Mouse (Mus musculus) embryonic facial prominence, embryonic 12.5 days (tissue): ENCODE results near the gene Moxd1. TPM values are rescaled to one million over a fixed set of nuclear protein-coding genes. Genes with fewer than 3 reads are reported as not detected.
"Not testable (repeated sequence)": the region's sequence is repeated elsewhere in the genome, so short reads cannot be mapped to it uniquely, and the experiment has no call there.

ENCODE experiments used
- ATAC-seq: fragments of 200-750 bp; cut with Nextera tagmentation; 2 replicates; pipeline ENCODE4 v1.8.0; 2017; ENCODE audit not compliant: insufficient number of reproducible peaks, insufficient read depth, low FRiP score, low TSS enrichment
- H3K27ac ChIP-seq: fragments of 300-500 bp; sonication (generic); 2 replicates; pipeline ENCODE4 v1.5.1; 2016; ENCODE audit warnings: mild to moderate bottlenecking
- H3K27me3 ChIP-seq: fragments of 300-500 bp; sonication (generic); 2 replicates; pipeline ENCODE4 v1.6.1; 2016; ENCODE audit warnings: mild to moderate bottlenecking, moderate library complexity
- H3K36me3 ChIP-seq: fragments of 300-500 bp; sonication (generic); 2 replicates; pipeline ENCODE4 v1.6.1; 2016; ENCODE audit warnings: mild to moderate bottlenecking
- H3K4me1 ChIP-seq: fragments of 300-500 bp; sonication (generic); 2 replicates; pipeline ENCODE4 v1.6.1; 2016
- H3K4me2 ChIP-seq: fragments of 300-500 bp; sonication (generic); replicated peaks from 2 replicates; pipeline ENCODE4 v1.6.1; 2016; ENCODE audit warnings: mild to moderate bottlenecking, moderate library complexity
- H3K4me3 ChIP-seq: fragments of 300-500 bp; sonication (generic); 2 replicates; pipeline ENCODE4 v1.5.1; 2016; ENCODE audit warnings: mild to moderate bottlenecking
- H3K9ac ChIP-seq: fragments of 300-500 bp; sonication (generic); 2 replicates; pipeline ENCODE4 v1.6.1; 2016; ENCODE audit warnings: mild to moderate bottlenecking, moderate library complexity
- H3K9me3 ChIP-seq: fragments of 300-500 bp; sonication (generic); 2 replicates; pipeline ENCODE4 v1.6.1; 2016; ENCODE audit warnings: mild to moderate bottlenecking, moderate library complexity
- WGBS: fragments of 180-500 bp; shearing (Covaris S2); methylation state at CpG from one replicate; pipeline ENCODE4 v1.1.7; 2016; 5-methylcytosine and 5-hydroxymethylcytosine counted together
- polyA plus RNA-seq: library from polyadenylated mRNA; unstranded; fragments of >200 nt; fragmentation: Nextera tagmentation; extraction: Ambion mirVana; gene quantifications from 2 replicates; pipeline ENCODE4 v1.2.1, GENCODE M21; 2016

Moxd1 gene
- polyA plus RNA-seq, 1 experiment from 2014 or later = 24.0 TPM

GRCm38 (mm10) chr10:24276211-24276610, 52.9 kb downstream of the Moxd1 start:
- no peak overlapping the region for H3K4me3 ChIP-seq
- no peaks in the 10 kb centered on the region for H3K9me3 ChIP-seq
- H3K27ac ChIP-seq = no peak overlapping the region
- 63% methylated on average over 7 of the region's 7 CpGs for WGBS
- no peaks in the 10 kb centered on the region for H3K27me3 ChIP-seq
- no peak overlapping the region for H3K4me2 ChIP-seq
- no peak for ATAC-seq
- H3K4me1 ChIP-seq = 0 out of 2 replicates have a peak, but pooled peaks cover 2% of the 10 kb centered on the region
- H3K9ac ChIP-seq = no peak overlapping the region
- H3K36me3 ChIP-seq = no peaks in the 10 kb centered on the region

GRCm38 (mm10) chr10:24282650-24283049, 59.3 kb downstream of the Moxd1 start:
- no peak for ATAC-seq
- WGBS = 69% methylated on average over 5 of the region's 5 CpGs
- no peak overlapping the region for H3K4me3 ChIP-seq
- H3K27me3 ChIP-seq = no peaks in the 10 kb centered on the region
- H3K4me1 ChIP-seq = no peaks in the 10 kb centered on the region
- no peak overlapping the region for H3K4me2 ChIP-seq
- H3K9ac ChIP-seq = no peak overlapping the region
- H3K9me3 ChIP-seq = no peaks in the 10 kb centered on the region
- no peaks in the 10 kb centered on the region for H3K36me3 ChIP-seq
- H3K27ac ChIP-seq = no peak overlapping the region

GRCm38 (mm10) chr10:24291611-24292010, 68.3 kb downstream of the Moxd1 start:
- 77% methylated on average over 8 of the region's 8 CpGs for WGBS
- Histone ChIP-seq H3K9me3 (no peaks in the 10 kb centered on the region), H3K9ac (no peak overlapping the region), H3K27ac (no peak overlapping the region), H3K4me2 (no peak overlapping the region), H3K4me1 (no peaks in the 10 kb centered on the region), H3K36me3 (no peaks in the 10 kb centered on the region), H3K27me3 (no peaks in the 10 kb centered on the region), H3K4me3 (no peak overlapping the region)
- ATAC-seq = no peak

- no peaks in the 10 kb centered on the region for H3K27me3 ChIP-seq
- H3K9ac ChIP-seq = no peak overlapping the region
- no peak overlapping the region for H3K4me2 ChIP-seq
- H3K36me3 ChIP-seq = no peaks in the 10 kb centered on the region
- H3K4me3 ChIP-seq = no peak overlapping the region
- no peak overlapping the region for H3K27ac ChIP-seq
- no peaks in the 10 kb centered on the region for H3K9me3 ChIP-seq
- no peak for ATAC-seq
- 85% methylated on average over 1 of the region's 1 CpGs for WGBS
- no peaks in the 10 kb centered on the region for H3K4me1 ChIP-seq
These were observed 69.4 kb downstream of the Moxd1 start for GRCm38 (mm10) chr10:24292671-24293070.

DNA sequence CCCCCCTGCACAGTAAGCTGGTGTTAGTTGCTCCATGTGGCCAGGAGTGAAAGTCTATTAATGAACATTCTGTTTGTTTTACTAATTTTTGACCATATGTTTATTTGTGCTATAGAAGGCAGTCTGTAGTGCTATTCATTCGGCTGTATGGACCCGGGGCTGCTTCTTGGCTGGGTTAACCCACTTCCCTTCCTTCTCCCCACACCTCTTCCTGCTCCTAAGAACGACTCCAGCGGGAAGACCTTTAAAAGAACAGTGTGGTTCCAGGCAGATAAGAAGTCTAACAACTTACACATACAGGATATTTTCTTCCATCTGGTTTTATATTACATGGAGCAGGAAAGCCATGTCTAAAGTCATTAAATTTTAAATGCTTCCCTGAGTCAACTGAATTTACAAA, 73.3 kb downstream of the Moxd1 start:
- Histone ChIP-seq H3K27me3 (no peaks in the 10 kb centered on the region), H3K9me3 (no peaks in the 10 kb centered on the region), H3K4me1 (no peaks in the 10 kb centered on the region), H3K9ac (no peak overlapping the region), H3K27ac (0 out of 2 replicates have a peak overlapping the region, but pooled peaks have one; percentile 30), H3K4me3 (no peak overlapping the region), H3K4me2 (no peak overlapping the region), H3K36me3 (no peaks in the 10 kb centered on the region)
- WGBS = 39% methylated on average over 4 of the region's 4 CpGs
- no peak for ATAC-seq

DNA sequence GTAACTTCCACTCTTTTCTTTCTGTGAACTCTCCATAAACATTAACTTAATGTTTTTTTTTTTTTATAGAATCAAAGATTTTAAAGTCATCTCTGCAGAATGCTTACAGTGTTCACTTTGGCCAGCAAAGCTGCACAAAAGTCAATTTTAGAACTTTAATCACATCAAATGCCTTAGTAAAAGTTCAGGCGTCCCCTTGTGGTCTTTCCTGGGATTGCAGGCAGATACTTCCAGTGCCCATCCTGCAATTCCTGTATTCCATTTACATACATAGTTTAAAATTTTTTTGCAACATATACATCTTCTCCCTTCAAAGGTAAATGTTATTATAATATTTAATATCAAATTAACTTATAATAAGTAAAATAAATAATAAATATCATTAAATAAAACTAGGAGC, 74.5 kb downstream of the Moxd1 start:
- H3K27me3 ChIP-seq = no peaks in the 10 kb centered on the region
- no peaks in the 10 kb centered on the region for H3K36me3 ChIP-seq
- H3K4me3 ChIP-seq = no peak overlapping the region
- ATAC-seq = no peak
- H3K4me1 ChIP-seq = no peaks in the 10 kb centered on the region
- H3K9ac ChIP-seq = no peak overlapping the region
- H3K9me3 ChIP-seq = no peaks in the 10 kb centered on the region
- H3K27ac ChIP-seq = no peak overlapping the region
- no peak overlapping the region for H3K4me2 ChIP-seq
- WGBS = 3% methylated on average over 1 of the region's 1 CpGs

DNA sequence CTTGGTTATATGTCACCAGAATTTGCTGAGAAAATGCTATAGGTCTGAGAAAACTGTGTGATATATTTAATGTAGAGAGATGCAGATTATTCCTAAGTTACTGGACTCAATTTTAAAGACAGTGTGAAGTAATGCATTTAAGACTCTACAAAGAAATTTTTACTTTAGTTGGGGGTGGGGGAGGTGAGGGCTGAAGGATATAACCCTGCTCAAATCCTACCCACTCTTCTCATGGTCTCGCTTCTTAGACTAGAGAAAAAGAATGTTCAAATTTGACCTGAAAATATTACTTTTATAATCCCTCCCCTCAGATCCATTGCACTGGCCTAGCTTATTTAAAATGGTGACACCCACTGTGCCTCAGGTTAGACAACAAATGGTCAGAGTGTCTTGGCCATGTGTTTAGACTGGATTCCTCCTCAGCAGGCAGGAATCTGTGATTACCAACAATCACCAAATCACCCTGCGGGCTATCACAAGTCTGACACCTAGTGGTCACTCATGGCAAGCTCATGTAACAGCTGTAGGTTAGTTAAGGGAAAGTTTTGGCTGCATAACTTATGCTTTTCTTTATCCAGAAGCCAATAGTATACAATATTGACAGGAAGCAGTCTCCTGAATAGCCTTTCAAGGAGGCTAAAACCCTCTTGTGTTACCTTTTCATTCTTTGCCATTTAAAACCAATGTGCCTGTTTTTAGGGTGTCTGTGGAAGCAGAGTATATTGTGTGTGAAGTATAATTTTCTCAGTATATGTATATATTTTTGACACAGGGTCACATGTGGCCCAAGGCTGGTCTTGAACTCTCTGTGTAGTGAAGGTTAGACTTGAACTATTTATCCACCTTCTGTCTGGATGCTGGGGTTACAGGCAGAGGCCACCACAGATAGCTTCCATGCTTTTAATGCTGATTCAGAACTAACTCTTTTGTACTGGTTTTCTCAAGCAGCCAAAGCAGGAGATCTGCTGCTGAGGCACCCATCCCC, 75.2 kb downstream of the Moxd1 start:
- no peak overlapping the region for H3K9ac ChIP-seq
- 48% methylated on average over 2 of the region's 2 CpGs for whole genome bisulfite sequencing
- H3K4me2 ChIP-seq = no peak overlapping the region
- no peak overlapping the region for H3K4me3 ChIP-seq
- no peak overlapping the region for H3K27ac ChIP-seq
- H3K27me3 ChIP-seq = no peaks in the 10 kb centered on the region
- H3K4me1 ChIP-seq = no peaks in the 10 kb centered on the region
- no peak for ATAC-seq
- no peaks in the 10 kb centered on the region for H3K9me3 ChIP-seq
- H3K36me3 ChIP-seq = no peaks in the 10 kb centered on the region

- Histone ChIP-seq H3K36me3 (no peaks in the 10 kb centered on the region), H3K9me3 (no peaks in the 10 kb centered on the region; the same call in 1 of the 2 replicates), H3K27ac (no peak overlapping the region), H3K4me2 (no peak overlapping the region), H3K4me1 (no peaks in the 10 kb centered on the region), H3K9ac (no peak overlapping the region), H3K27me3 (no peaks in the 10 kb centered on the region), H3K4me3 (no peak overlapping the region)
- no peak for ATAC-seq
- WGBS = 0% methylated on average over 9 of the region's 9 CpGs
These were observed 88.9 kb downstream of the Moxd1 start for GRCm38 (mm10) chr10:24312191-24312611.

- H3K27ac ChIP-seq = no peak overlapping the region
- no peaks in the 10 kb centered on the region for H3K9me3 ChIP-seq
- no peaks in the 10 kb centered on the region for H3K27me3 ChIP-seq
- H3K4me1 ChIP-seq = no peaks in the 10 kb centered on the region
- H3K36me3 ChIP-seq = no peaks in the 10 kb centered on the region
- 71% methylated on average over 19 of the region's 19 CpGs for WGBS
- H3K9ac ChIP-seq = no peak overlapping the region
- ATAC-seq = no peak
- no peak overlapping the region for H3K4me2 ChIP-seq
- no peak overlapping the region for H3K4me3 ChIP-seq
These were observed 94.0 kb downstream of the Moxd1 start for GRCm38 (mm10) chr10:24317126-24317836.

- Histone ChIP-seq H3K9me3 (no peaks in the 10 kb centered on the region), H3K27me3 (no peaks in the 10 kb centered on the region), H3K9ac (no peak overlapping the region), H3K27ac (no peak overlapping the region), H3K4me3 (no peak overlapping the region), H3K4me2 (no peak overlapping the region), H3K36me3 (no peaks in the 10 kb centered on the region), H3K4me1 (no peaks in the 10 kb centered on the region)
- WGBS = 74% methylated on average over 3 of the region's 3 CpGs
- no peak for ATAC-seq
These were observed 97.0 kb downstream of the Moxd1 start for GRCm38 (mm10) chr10:24320326-24320725.

DNA sequence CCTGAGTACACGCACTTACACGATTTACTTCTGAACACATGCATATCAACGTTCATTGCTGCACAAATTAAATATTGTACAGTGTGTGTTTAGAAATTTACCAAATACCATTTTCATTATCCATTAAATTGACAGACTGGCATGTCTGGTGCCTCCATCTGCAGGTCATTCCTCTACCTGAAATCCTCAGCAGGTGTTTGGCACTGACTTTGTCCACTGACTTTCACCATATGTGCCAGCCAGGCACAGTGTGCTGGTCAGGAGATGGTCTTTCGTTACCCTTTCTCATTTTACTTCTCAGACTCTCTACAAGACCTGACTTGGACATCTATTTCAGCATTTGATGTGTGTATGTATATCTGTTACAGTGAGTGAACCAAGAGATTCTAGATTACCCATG, 99.7 kb downstream of the Moxd1 start:
- H3K4me3 ChIP-seq = no peak overlapping the region

GRCm38 (mm10) chr10:24327265-24327664, 103.9 kb downstream of the Moxd1 start:
- not testable (repeated sequence) for H3K27me3 ChIP-seq, ATAC-seq, H3K4me2 ChIP-seq, H3K4me3 ChIP-seq, H3K9me3 ChIP-seq, H3K36me3 ChIP-seq, H3K9ac ChIP-seq, H3K27ac ChIP-seq, H3K4me1 ChIP-seq
- WGBS = 52% methylated on average over 8 of the region's 8 CpGs

More for the DNA sequence above, 99.7 kb downstream of the Moxd1 start:
- Histone ChIP-seq H3K9ac (no peak overlapping the region), H3K4me1 (no peaks in the 10 kb centered on the region), H3K9me3 (no peaks in the 10 kb centered on the region), H3K27ac (no peak overlapping the region), H3K4me2 (no peak overlapping the region), H3K27me3 (no peaks in the 10 kb centered on the region), H3K36me3 (no peaks in the 10 kb centered on the region)
- no peak for ATAC-seq
- WGBS = 90% methylated on average over 4 of the region's 4 CpGs
